Mouse (Mus musculus) embryo, embryonic 10.5 days (tissue): ENCODE data around the gene Slc12a6.

Experiments
- DNase-seq: peaks from one replicate; pipeline ENCODE4 v3.0.0-alpha.2; 2015; ENCODE audit warnings: low spot score

Gene Slc12a6

GRCm38 (mm10) chr2:112391346-112392000 lies 125.8 kb downstream of the Slc12a6 start:
- DNase-seq: no peak

- no peak for DNase-seq
Measured at GRCm38 (mm10) chr2:112392689-112393088, 127.1 kb downstream of the Slc12a6 start.

GRCm38 (mm10) chr2:112393958-112394357 lies 128.3 kb downstream of the Slc12a6 start:
- DNase-seq: no peak

GRCm38 (mm10) chr2:112396649-112397048 lies 131.0 kb downstream of the Slc12a6 start:
- DNase-seq: no peak

- no peak for DNase-seq
Measured at GRCm38 (mm10) chr2:112407030-112407429, 141.4 kb downstream of the Slc12a6 start.
